Mouse (Mus musculus): ENCODE results near the gene Rnf130. TPM values are rescaled to one million over a fixed set of nuclear protein-coding genes. Genes with fewer than 3 reads are reported as not detected.

Gene Rnf130
- polyA plus RNA-seq, 1 experiment from 2014 or later = 65.0 TPM

DNA sequence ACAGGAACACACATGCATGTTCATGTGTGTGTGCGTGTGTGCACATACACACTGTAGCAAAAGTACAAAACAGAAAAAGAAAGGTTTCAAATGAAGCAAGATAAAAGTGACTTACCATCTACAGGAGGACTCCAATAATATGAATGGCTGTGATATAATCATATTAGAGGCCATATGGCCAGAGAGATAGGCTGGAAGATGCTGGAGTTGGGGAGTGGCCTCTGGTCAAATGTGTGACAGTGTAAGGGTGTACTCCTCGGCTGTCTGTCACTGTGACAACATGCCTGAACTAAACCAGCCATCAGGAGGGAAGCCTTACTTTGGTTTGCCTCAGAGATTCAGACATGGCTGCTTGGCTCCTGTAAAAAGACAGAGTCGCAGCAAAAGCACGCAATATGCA lies 40.1 kb upstream of the Rnf130 start:
- no peaks in the 10 kb centered on the region for H3K4me1 ChIP-seq (replicated peaks; ENCODE audit: control insufficient read depth, insufficient read depth, low read length)
- ATAC-seq = no peak

GRCm38 (mm10) chr11:49986277-49987036 lies 38.7 kb upstream of the Rnf130 start:
- WGBS = 22% methylated on average over 10 of the region's 10 CpGs
- Histone ChIP-seq H3K9ac (replicated peaks; ENCODE audit: low read depth, low read length) (no peak overlapping the region), H3K9me3 (ENCODE audit: control insufficient read depth, low read length) (no peaks in the 10 kb centered on the region), H3K27ac (ENCODE audit: low read length) (no peak overlapping the region), H3K27me3 (replicated peaks; ENCODE audit: control insufficient read depth, insufficient read depth, low read length) (no peaks in the 10 kb centered on the region), H3K4me2 (ENCODE audit: low read length) (no peak overlapping the region), H3K4me3 (replicated peaks; ENCODE audit: low read length) (no peak overlapping the region), H3K4me1 (replicated peaks; ENCODE audit: control insufficient read depth, insufficient read depth, low read length) (peaks cover 3% of the 10 kb centered on the region), H3K36me3 (ENCODE audit: control insufficient read depth, insufficient read depth) (no peaks in the 10 kb centered on the region)
- peak; percentile 72 for ATAC-seq

More for the DNA sequence above, 40.1 kb upstream of the Rnf130 start:
- Histone ChIP-seq H3K9me3 (ENCODE audit: control insufficient read depth, low read length) (no peaks in the 10 kb centered on the region), H3K4me3 (replicated peaks; ENCODE audit: low read length) (no peak overlapping the region), H3K4me2 (ENCODE audit: low read length) (no peak overlapping the region), H3K9ac (replicated peaks; ENCODE audit: low read depth, low read length) (no peak overlapping the region), H3K36me3 (ENCODE audit: control insufficient read depth, insufficient read depth) (no peaks in the 10 kb centered on the region), H3K27ac (ENCODE audit: low read length) (no peak overlapping the region), H3K27me3 (replicated peaks; ENCODE audit: control insufficient read depth, insufficient read depth, low read length) (no peaks in the 10 kb centered on the region)
- 91% methylated on average over 4 of the region's 4 CpGs for WGBS

- H3K4me2 ChIP-seq (ENCODE audit: low read length) = no peak overlapping the region
- no peaks in the 10 kb centered on the region for H3K36me3 ChIP-seq (ENCODE audit: control insufficient read depth, insufficient read depth)
- H3K4me1 ChIP-seq (replicated peaks; ENCODE audit: control insufficient read depth, insufficient read depth, low read length) = peaks cover 3% of the 10 kb centered on the region
- no peaks in the 10 kb centered on the region for H3K27me3 ChIP-seq (replicated peaks; ENCODE audit: control insufficient read depth, insufficient read depth, low read length)
- WGBS = 87% methylated on average over 2 of the region's 2 CpGs
- H3K27ac ChIP-seq (ENCODE audit: low read length) = no peak overlapping the region
- ATAC-seq = no peak
- H3K9me3 ChIP-seq (ENCODE audit: control insufficient read depth, low read length) = no peaks in the 10 kb centered on the region
- H3K4me3 ChIP-seq (replicated peaks; ENCODE audit: low read length) = no peak overlapping the region
- H3K9ac ChIP-seq (replicated peaks; ENCODE audit: low read depth, low read length) = no peak overlapping the region
Measured at GRCm38 (mm10) chr11:49994536-49994935, 30.6 kb upstream of the Rnf130 start.

- H3K27me3 ChIP-seq (replicated peaks; ENCODE audit: control insufficient read depth, insufficient read depth, low read length) = no peaks in the 10 kb centered on the region
- no peaks in the 10 kb centered on the region for H3K36me3 ChIP-seq (ENCODE audit: control insufficient read depth, insufficient read depth)
- no peak overlapping the region for H3K4me2 ChIP-seq (ENCODE audit: low read length)
- H3K9me3 ChIP-seq (ENCODE audit: control insufficient read depth, low read length) = no peaks in the 10 kb centered on the region
- no peak overlapping the region for H3K27ac ChIP-seq (ENCODE audit: low read length)
- H3K4me1 ChIP-seq (replicated peaks; ENCODE audit: control insufficient read depth, insufficient read depth, low read length) = no peaks in the 10 kb centered on the region
- 78% methylated on average over 4 of the region's 4 CpGs for WGBS
- H3K4me3 ChIP-seq (replicated peaks; ENCODE audit: low read length) = no peak overlapping the region
- H3K9ac ChIP-seq (replicated peaks; ENCODE audit: low read depth, low read length) = no peak overlapping the region
- ATAC-seq = no peak
Measured at GRCm38 (mm10) chr11:49996398-49996797, 28.7 kb upstream of the Rnf130 start.

GRCm38 (mm10) chr11:49997321-49997720 lies 27.8 kb upstream of the Rnf130 start:
- Histone ChIP-seq H3K27ac (ENCODE audit: low read length) (no peak overlapping the region), H3K27me3 (replicated peaks; ENCODE audit: control insufficient read depth, insufficient read depth, low read length) (no peaks in the 10 kb centered on the region), H3K4me3 (replicated peaks; ENCODE audit: low read length) (no peak overlapping the region), H3K36me3 (ENCODE audit: control insufficient read depth, insufficient read depth) (no peaks in the 10 kb centered on the region), H3K9ac (replicated peaks; ENCODE audit: low read depth, low read length) (no peak overlapping the region), H3K4me1 (replicated peaks; ENCODE audit: control insufficient read depth, insufficient read depth, low read length) (no peaks in the 10 kb centered on the region), H3K4me2 (ENCODE audit: low read length) (no peak overlapping the region), H3K9me3 (ENCODE audit: control insufficient read depth, low read length) (no peaks in the 10 kb centered on the region)
- ATAC-seq = no peak
- 93% methylated on average over 5 of the region's 5 CpGs for WGBS

DNA sequence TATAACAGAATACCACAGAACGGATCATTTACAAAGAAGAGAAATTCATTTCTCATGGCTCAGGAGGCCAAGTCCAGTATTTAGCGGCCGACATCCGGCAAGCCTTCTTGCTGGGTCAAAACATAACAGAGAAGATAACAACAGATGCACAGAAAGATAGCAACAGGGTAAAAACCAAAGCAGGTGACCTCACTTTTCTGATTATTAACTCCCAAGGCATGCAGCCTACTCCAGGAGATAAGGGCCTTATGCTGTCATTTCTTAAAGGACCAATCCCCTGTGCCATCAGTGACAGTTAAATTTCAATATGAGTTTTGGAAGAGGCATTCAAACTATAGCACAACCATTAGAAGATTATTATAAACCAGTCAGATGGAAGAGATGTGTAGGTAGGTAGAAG lies 22.3 kb upstream of the Rnf130 start:
- 95% methylated on average over 4 of the region's 4 CpGs for WGBS
- H3K27me3 ChIP-seq (replicated peaks; ENCODE audit: control insufficient read depth, insufficient read depth, low read length) = no peaks in the 10 kb centered on the region
- no peak overlapping the region for H3K9ac ChIP-seq (replicated peaks; ENCODE audit: low read depth, low read length)
- H3K4me3 ChIP-seq (replicated peaks; ENCODE audit: low read length) = no peak overlapping the region
- no peaks in the 10 kb centered on the region for H3K36me3 ChIP-seq (ENCODE audit: control insufficient read depth, insufficient read depth)
- no peak overlapping the region for H3K4me2 ChIP-seq (ENCODE audit: low read length)
- H3K4me1 ChIP-seq (replicated peaks; ENCODE audit: control insufficient read depth, insufficient read depth, low read length) = no peaks in the 10 kb centered on the region
- ATAC-seq = no peak
- no peaks in the 10 kb centered on the region for H3K9me3 ChIP-seq (ENCODE audit: control insufficient read depth, low read length)
- no peak overlapping the region for H3K27ac ChIP-seq (ENCODE audit: low read length)

GRCm38 (mm10) chr11:50007776-50008175 lies 17.4 kb upstream of the Rnf130 start:
- ATAC-seq = no peak
- H3K27me3 ChIP-seq (replicated peaks; ENCODE audit: control insufficient read depth, insufficient read depth, low read length) = no peaks in the 10 kb centered on the region
- H3K27ac ChIP-seq (ENCODE audit: low read length) = no peak overlapping the region
- H3K4me2 ChIP-seq (ENCODE audit: low read length) = no peak overlapping the region
- 0 out of 2 replicates have a peak, but pooled peaks cover 2% of the 10 kb centered on the region for H3K4me1 ChIP-seq (replicated peaks; ENCODE audit: control insufficient read depth, insufficient read depth, low read length)
- H3K9ac ChIP-seq (replicated peaks; ENCODE audit: low read depth, low read length) = no peak overlapping the region
- H3K9me3 ChIP-seq (ENCODE audit: control insufficient read depth, low read length) = no peaks in the 10 kb centered on the region
- no peak overlapping the region for H3K4me3 ChIP-seq (replicated peaks; ENCODE audit: low read length)
- WGBS = 56% methylated on average over 10 of the region's 10 CpGs
- H3K36me3 ChIP-seq (ENCODE audit: control insufficient read depth, insufficient read depth) = no peaks in the 10 kb centered on the region

DNA sequence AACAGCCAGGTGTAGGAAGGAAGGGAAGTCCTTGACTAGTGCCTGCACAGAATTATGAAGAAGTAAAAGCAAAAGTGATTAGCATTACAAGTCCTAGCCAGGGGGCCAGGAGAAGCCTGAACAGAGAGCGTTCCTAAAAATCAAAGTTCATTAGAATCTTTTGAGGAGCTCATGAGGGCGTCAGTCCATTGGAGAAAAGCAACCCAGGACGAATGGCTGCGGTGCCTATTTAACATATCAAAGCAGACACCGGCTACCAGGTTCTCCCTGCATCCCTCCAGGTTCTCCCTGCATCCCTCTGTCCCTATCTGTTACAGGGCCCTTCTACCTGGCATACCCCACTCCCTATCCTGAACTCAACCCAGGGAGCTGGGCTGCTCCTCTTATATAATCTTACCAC lies 16.9 kb upstream of the Rnf130 start:
- Histone ChIP-seq H3K27ac (ENCODE audit: low read length) (no peak overlapping the region), H3K4me2 (ENCODE audit: low read length) (no peak overlapping the region), H3K9ac (replicated peaks; ENCODE audit: low read depth, low read length) (no peak overlapping the region), H3K27me3 (replicated peaks; ENCODE audit: control insufficient read depth, insufficient read depth, low read length) (no peaks in the 10 kb centered on the region), H3K4me3 (replicated peaks; ENCODE audit: low read length) (no peak overlapping the region), H3K4me1 (replicated peaks; ENCODE audit: control insufficient read depth, insufficient read depth, low read length) (0 out of 2 replicates have a peak, but pooled peaks cover 2% of the 10 kb centered on the region), H3K9me3 (ENCODE audit: control insufficient read depth, low read length) (no peaks in the 10 kb centered on the region), H3K36me3 (ENCODE audit: control insufficient read depth, insufficient read depth) (no peaks in the 10 kb centered on the region)
- no peak for ATAC-seq
- 11% methylated on average over 5 of the region's 5 CpGs for WGBS

DNA sequence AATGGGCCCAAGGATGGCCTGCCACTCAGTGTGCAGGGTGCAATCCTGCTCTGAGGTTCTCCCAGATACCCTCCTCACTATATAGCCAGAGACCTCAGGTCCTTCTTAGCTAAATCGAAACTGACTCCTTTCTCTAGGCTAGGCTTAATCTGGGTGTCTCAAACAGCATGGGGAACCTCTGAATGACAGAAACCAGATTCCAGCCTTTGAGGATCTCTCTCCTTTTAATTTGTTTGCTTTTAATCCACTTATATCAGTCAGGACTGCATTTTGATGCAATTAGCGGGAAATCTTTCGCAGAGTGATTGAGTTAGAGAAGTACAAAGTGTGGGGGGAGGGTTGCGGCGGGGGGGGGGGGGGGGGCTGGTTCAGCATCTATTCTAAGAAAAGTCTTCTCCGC lies 12.1 kb upstream of the Rnf130 start:
- H3K4me2 ChIP-seq (ENCODE audit: low read length) = no peak overlapping the region
- H3K9ac ChIP-seq (replicated peaks; ENCODE audit: low read depth, low read length) = no peak overlapping the region
- no peak for ATAC-seq
- H3K4me1 ChIP-seq (replicated peaks; ENCODE audit: control insufficient read depth, insufficient read depth, low read length) = 0 out of 2 replicates have a peak, but pooled peaks cover under 1% of the 10 kb centered on the region
- H3K36me3 ChIP-seq (ENCODE audit: control insufficient read depth, insufficient read depth) = no peaks in the 10 kb centered on the region
- H3K27ac ChIP-seq (ENCODE audit: low read length) = no peak overlapping the region
- H3K27me3 ChIP-seq (replicated peaks; ENCODE audit: control insufficient read depth, insufficient read depth, low read length) = no peaks in the 10 kb centered on the region
- 63% methylated on average over 4 of the region's 6 CpGs for WGBS
- H3K9me3 ChIP-seq (ENCODE audit: control insufficient read depth, low read length) = no peaks in the 10 kb centered on the region
- H3K4me3 ChIP-seq (replicated peaks; ENCODE audit: low read length) = no peak overlapping the region
